Mouse (Mus musculus) C2C12 (cell line): ENCODE measurements at regions not wholly inside any gene's neighbourhood (a gene's known extent, or its start where the extent isn't known, plus 50 kb on each side); places are given as distances from the start of the nearest gene placed in this dataset.

Experiments used
- H3K27me3 ChIP-seq: one replicate; pipeline ENCODE4 v1.6.1; 2011; ENCODE audit not compliant: control insufficient read depth, insufficient read depth, insufficient read length
- H3K36me3 ChIP-seq: one replicate; pipeline ENCODE4 v1.6.1; 2011; ENCODE audit not compliant: control insufficient read depth, insufficient read depth
- H3K4me3 ChIP-seq: one replicate; pipeline ENCODE4 v1.5.1; 2011; ENCODE audit warnings: mild to moderate bottlenecking, control low read depth; ENCODE audit not compliant: poor library complexity, insufficient read depth, severe bottlenecking
- H3K79me2 ChIP-seq: one replicate; pipeline ENCODE4 v1.6.1; 2011; ENCODE audit not compliant: control insufficient read depth, insufficient read depth
- H3K79me3 ChIP-seq: one replicate; pipeline ENCODE4 v1.6.1; 2011; ENCODE audit warnings: low read depth, control low read depth
- H3ac ChIP-seq: one replicate; pipeline ENCODE3; 2011; ENCODE audit warnings: low read depth; ENCODE audit not compliant: control insufficient read depth, insufficient read length
- CEBPB ChIP-seq: IDR thresholded peaks from one replicate; pipeline ENCODE4 v1.6.1; 2011; ENCODE audit warnings: low read depth, mild to moderate bottlenecking, control low read depth, moderate library complexity
- CTCF ChIP-seq: IDR thresholded peaks from one replicate; pipeline ENCODE4 v1.5.1; 2011; ENCODE audit not compliant: control insufficient read depth, insufficient read depth, insufficient read length
- FOSL1 ChIP-seq: IDR thresholded peaks from one replicate; pipeline ENCODE4 v1.8.0; 2011; ENCODE audit warnings: mild to moderate bottlenecking, low read length; ENCODE audit not compliant: poor library complexity, insufficient read depth, severe bottlenecking
- MAX ChIP-seq: IDR thresholded peaks from one replicate; pipeline ENCODE4 v1.6.1; 2011; ENCODE audit warnings: mild to moderate bottlenecking, control low read depth
- MYOD1 ChIP-seq: IDR thresholded peaks from one replicate; pipeline ENCODE4 v1.6.1; 2011; ENCODE audit warnings: low read depth; ENCODE audit not compliant: control insufficient read depth, insufficient read length
- MYOG ChIP-seq: IDR thresholded peaks from one replicate; pipeline ENCODE4 v1.6.1; 2011; ENCODE audit not compliant: control insufficient read depth, insufficient read length; ENCODE audit errors: extremely low read depth
- USF1 ChIP-seq: IDR thresholded peaks from one replicate; pipeline ENCODE4 v1.6.1; 2011; ENCODE audit warnings: low read depth, mild to moderate bottlenecking, control low read depth, moderate library complexity

- H3K27me3 ChIP-seq = no peaks in the 10 kb centered on the region
These were observed 102.2 kb upstream of the Sulf2 start for GRCm38 (mm10) chr2:166257666-166258065.

GRCm38 (mm10) chr2:166256193-166256592 lies 100.7 kb upstream of the Sulf2 start:
- H3K79me2 ChIP-seq = no peaks in the 10 kb centered on the region
- no peak overlapping the region for H3K4me3 ChIP-seq
- H3ac ChIP-seq = no peak overlapping the region
- no peaks in the 10 kb centered on the region for H3K27me3 ChIP-seq
- TF ChIP-seq FOSL1 = no peak
- no peak for TF ChIP-seq MYOG
- TF ChIP-seq MAX = no peak
- no peak for TF ChIP-seq USF1
- TF ChIP-seq CEBPB = no peak
- H3K79me3 ChIP-seq = no peaks in the 10 kb centered on the region
- no peaks in the 10 kb centered on the region for H3K36me3 ChIP-seq

More at GRCm38 (mm10) chr2:166257666-166258065, 102.2 kb upstream of the Sulf2 start:
- TF ChIP-seq CTCF (no peak), MYOD1 (no peak), FOSL1 (no peak), MYOG (no peak), CEBPB (no peak)
- Histone ChIP-seq H3K79me3 (no peaks in the 10 kb centered on the region), H3K79me2 (no peaks in the 10 kb centered on the region), H3K4me3 (no peak overlapping the region), H3ac (no peak overlapping the region), H3K36me3 (no peaks in the 10 kb centered on the region)

- no peak for TF ChIP-seq CTCF
- no peak for TF ChIP-seq FOSL1
- TF ChIP-seq CEBPB = no peak
- TF ChIP-seq MYOD1 = no peak
- TF ChIP-seq USF1 = no peak
- Histone ChIP-seq H3K4me3 (no peak overlapping the region), H3ac (no peak overlapping the region), H3K36me3 (no peaks in the 10 kb centered on the region), H3K79me2 (no peaks in the 10 kb centered on the region), H3K79me3 (no peaks in the 10 kb centered on the region), H3K27me3 (no peaks in the 10 kb centered on the region)
These were observed 99.1 kb upstream of the Sulf2 start for GRCm38 (mm10) chr2:166254581-166254980.

- Histone ChIP-seq H3K36me3 (no peaks in the 10 kb centered on the region), H3ac (no peak overlapping the region), H3K79me3 (no peaks in the 10 kb centered on the region), H3K27me3 (peaks cover 7% of the 10 kb centered on the region), H3K4me3 (no peak overlapping the region), H3K79me2 (no peaks in the 10 kb centered on the region)
- no peak for TF ChIP-seq CTCF
- TF ChIP-seq CEBPB = no peak
- no peak for TF ChIP-seq MAX
- no peak for TF ChIP-seq FOSL1
- TF ChIP-seq USF1 = no peak
- no peak for TF ChIP-seq MYOG
- no peak for TF ChIP-seq MYOD1
These were observed 96.6 kb upstream of the Sulf2 start for GRCm38 (mm10) chr2:166252107-166252506.

- Histone ChIP-seq H3ac (no peak overlapping the region), H3K27me3 (peaks cover 9% of the 10 kb centered on the region), H3K79me2 (no peaks in the 10 kb centered on the region), H3K36me3 (no peaks in the 10 kb centered on the region), H3K4me3 (no peak overlapping the region), H3K79me3 (no peaks in the 10 kb centered on the region)
- TF ChIP-seq USF1 (no peak), MYOD1 (no peak), MAX (no peak), FOSL1 (no peak), MYOG (no peak), CTCF (no peak), CEBPB (no peak)
These were observed 96.0 kb upstream of the Sulf2 start for GRCm38 (mm10) chr2:166251421-166251820.

GRCm38 (mm10) chr2:166250571-166250970 lies 95.1 kb upstream of the Sulf2 start:
- no peaks in the 10 kb centered on the region for H3K79me2 ChIP-seq
- H3K79me3 ChIP-seq = no peaks in the 10 kb centered on the region
- TF ChIP-seq MYOD1 = no peak
- TF ChIP-seq CEBPB = no peak
- no peak for TF ChIP-seq MAX
- TF ChIP-seq CTCF = no peak
- TF ChIP-seq FOSL1 = no peak
- no peak for TF ChIP-seq USF1
- no peak for TF ChIP-seq MYOG
- no peak overlapping the region for H3K4me3 ChIP-seq
- H3K36me3 ChIP-seq = no peaks in the 10 kb centered on the region
- no peak overlapping the region for H3ac ChIP-seq
- H3K27me3 ChIP-seq = peaks cover 9% of the 10 kb centered on the region
